Mouse (Mus musculus): ENCODE results near the gene Cant1.

The Cant1 gene

GRCm38 (mm10) chr11:118428944-118429709 is 10.2 kb upstream of the Cant1 start:
- no peak for DNase-seq

GRCm38 (mm10) chr11:118428460-118428868 is 9.6 kb upstream of the Cant1 start:
- DNase-seq = no peak

- DNase-seq = no peak
Observed at GRCm38 (mm10) chr11:118427986-118428385, 9.1 kb upstream of the Cant1 start, which contains the start of gene C1qtnf1. Gene C1qtnf1 (plus strand): TSS chr11:118428203.

- no peak for DNase-seq
Observed at GRCm38 (mm10) chr11:118427266-118427779, 8.4 kb upstream of the Cant1 start.

- DNase-seq = no peak
Observed at GRCm38 (mm10) chr11:118426765-118427164, 7.9 kb upstream of the Cant1 start.

- DNase-seq = no peak
Observed at GRCm38 (mm10) chr11:118424621-118425335, 5.9 kb upstream of the Cant1 start.

- DNase-seq = peak; percentile 86
Observed at GRCm38 (mm10) chr11:118423266-118423971, 4.5 kb upstream of the Cant1 start.

- no peak for DNase-seq
Observed at GRCm38 (mm10) chr11:118420261-118420660, 1.4 kb upstream of the Cant1 start.

GRCm38 (mm10) chr11:118418442-118418833 is 448 bp downstream of the Cant1 start:
- no peak for DNase-seq

- no peak for DNase-seq
Observed at GRCm38 (mm10) chr11:118417496-118417895, 1.4 kb downstream of the Cant1 start.

GRCm38 (mm10) chr11:118416046-118416445 is 2.8 kb downstream of the Cant1 start:
- no peak for DNase-seq

GRCm38 (mm10) chr11:118415630-118416029 is 3.3 kb downstream of the Cant1 start:
- no peak for DNase-seq

- no peak for DNase-seq
Observed at GRCm38 (mm10) chr11:118414270-118414669, 4.6 kb downstream of the Cant1 start.

- no peak for DNase-seq
Observed at GRCm38 (mm10) chr11:118413055-118413454, 5.8 kb downstream of the Cant1 start.

GRCm38 (mm10) chr11:118412601-118413000 is 6.3 kb downstream of the Cant1 start:
- no peak for DNase-seq

- no peak for DNase-seq
Observed at GRCm38 (mm10) chr11:118411271-118411670, 7.6 kb downstream of the Cant1 start.

GRCm38 (mm10) chr11:118410479-118410878 is 8.4 kb downstream of the Cant1 start:
- no peak for DNase-seq

GRCm38 (mm10) chr11:118410073-118410444 is 8.8 kb downstream of the Cant1 start:
- DNase-seq = no peak

GRCm38 (mm10) chr11:118409106-118410072 is 9.5 kb downstream of the Cant1 start:
- no peak for DNase-seq

GRCm38 (mm10) chr11:118408051-118408740 is 10.7 kb downstream of the Cant1 start:
- peak; percentile 6 for DNase-seq

GRCm38 (mm10) chr11:118407318-118407910 is 11.5 kb downstream of the Cant1 start:
- peak; percentile 49 for DNase-seq

Data from right cerebral cortex, postnatal 14 days (tissue).